Mouse (Mus musculus) cerebellum, adult 2 months (tissue): ENCODE data around the gene Gck.

Source experiments
- CTCF ChIP-seq: fragments of 200-500 bp; IDR thresholded peaks from 2 replicates; pipeline ENCODE4 v1.5.1; 2011; ENCODE audit warnings: low read depth, mild to moderate bottlenecking, control low read depth, low read length, moderate library complexity, borderline replicate concordance; ENCODE audit not compliant: insufficient read depth
- POLR2A ChIP-seq: fragments of 200-500 bp; IDR thresholded peaks from 2 replicates; pipeline ENCODE4 v1.6.1; 2011; ENCODE audit warnings: low read length, control low read depth, borderline replicate concordance; ENCODE audit not compliant: insufficient read depth

DNA sequence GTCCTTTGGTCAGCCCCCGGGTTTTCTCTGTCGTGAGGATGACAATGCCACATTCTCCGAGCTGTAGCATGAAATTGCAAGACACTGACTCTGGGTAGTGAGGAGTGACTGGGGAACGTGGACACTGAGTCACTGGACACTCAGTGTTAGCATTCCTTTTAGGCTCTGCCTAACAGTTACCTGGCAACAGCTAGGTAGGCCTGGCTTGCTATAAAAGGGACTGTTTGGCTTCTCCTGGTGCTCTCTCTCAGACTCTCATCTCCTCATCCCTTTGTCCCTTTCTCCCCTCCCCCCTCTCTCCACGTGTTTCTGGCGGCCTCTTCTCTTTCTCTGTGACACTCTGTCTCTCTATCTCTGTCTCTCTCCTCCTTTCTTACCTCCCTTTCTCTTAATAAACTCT lies 47.5 kb downstream of the Gck start:
- TF ChIP-seq CTCF (no peak), POLR2A (no peak)
